Mouse (Mus musculus): ENCODE results near the gene Bola2. TPM values are rescaled to one million over a fixed set of nuclear protein-coding genes. Genes with fewer than 3 reads are reported as not detected.

The Bola2 gene
- total RNA-seq (2017) = 68.4 to 80.5 TPM (median 78.3 TPM) in 3 replicates

DNA sequence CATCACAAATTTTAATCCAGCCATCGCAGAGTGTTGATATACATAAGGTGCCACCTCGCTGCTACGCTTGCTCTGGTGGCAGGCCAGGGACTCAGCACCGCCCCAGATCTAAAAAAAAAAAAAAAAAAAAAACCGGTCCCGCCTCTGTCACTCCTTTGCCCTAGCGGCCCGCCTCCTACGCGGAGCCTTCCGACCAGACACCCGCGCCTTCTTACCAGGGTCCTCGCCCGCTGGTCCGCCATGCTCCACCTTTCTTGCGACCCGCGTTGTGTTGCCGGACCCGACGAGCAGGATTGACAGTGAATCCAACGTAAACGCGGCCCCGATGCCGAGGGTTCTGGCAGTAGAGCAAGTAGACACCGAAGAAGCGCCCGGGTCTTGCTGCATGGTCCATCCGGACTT lies at the start of gene Bola2:
TSS of gene Bola2 (plus strand) at position 192 of the 402 bp plus-strand sequence.
- peak; percentile 11 for ATAC-seq (replicated peaks; ENCODE audit: insufficient number of reproducible peaks, low FRiP score, low TSS enrichment, poor library complexity, severe bottlenecking)

DNA sequence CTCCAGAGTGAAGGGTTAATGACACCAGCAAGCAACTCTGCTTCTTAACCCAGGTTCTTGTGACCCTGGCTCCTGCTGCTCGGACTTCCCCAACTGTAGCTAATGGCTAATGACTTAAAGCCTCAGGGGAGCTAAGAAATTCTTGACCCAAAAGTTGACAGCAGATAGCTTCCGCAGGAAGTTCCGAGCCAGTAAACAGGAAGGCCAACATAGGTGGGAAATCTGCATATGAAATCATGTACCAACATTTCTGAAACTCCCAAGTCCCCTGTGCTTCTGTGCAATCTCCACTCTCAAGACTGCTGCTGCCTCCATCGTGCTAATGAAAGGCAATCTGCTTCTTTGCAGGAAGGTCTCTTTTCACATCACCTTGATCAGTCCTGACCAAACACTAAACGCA lies 49.5 kb upstream of the Bola2 start:
- ATAC-seq (replicated peaks; ENCODE audit: insufficient number of reproducible peaks, low FRiP score, low TSS enrichment, poor library complexity, severe bottlenecking) = no peak

DNA sequence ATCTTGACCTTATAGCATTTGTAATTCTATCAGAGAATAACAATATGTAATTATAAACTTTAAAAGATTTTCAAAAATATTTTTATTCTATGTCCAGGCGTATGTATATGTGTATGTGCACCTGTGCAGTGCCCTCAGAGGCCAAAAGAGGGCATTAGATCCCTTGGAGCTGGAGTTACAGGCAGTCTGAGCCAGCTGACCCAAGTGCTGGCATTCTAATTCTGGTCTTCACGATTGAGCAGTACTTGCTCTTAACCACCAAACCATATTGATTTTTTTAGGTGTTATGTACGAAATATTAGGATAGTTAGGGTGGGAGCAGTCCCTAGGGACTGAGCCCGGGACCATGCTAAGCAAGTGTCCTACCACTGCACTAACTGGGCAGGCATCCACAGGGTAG lies 46.7 kb upstream of the Bola2 start:
- no peak for ATAC-seq (replicated peaks; ENCODE audit: insufficient number of reproducible peaks, low FRiP score, low TSS enrichment, poor library complexity, severe bottlenecking)

DNA sequence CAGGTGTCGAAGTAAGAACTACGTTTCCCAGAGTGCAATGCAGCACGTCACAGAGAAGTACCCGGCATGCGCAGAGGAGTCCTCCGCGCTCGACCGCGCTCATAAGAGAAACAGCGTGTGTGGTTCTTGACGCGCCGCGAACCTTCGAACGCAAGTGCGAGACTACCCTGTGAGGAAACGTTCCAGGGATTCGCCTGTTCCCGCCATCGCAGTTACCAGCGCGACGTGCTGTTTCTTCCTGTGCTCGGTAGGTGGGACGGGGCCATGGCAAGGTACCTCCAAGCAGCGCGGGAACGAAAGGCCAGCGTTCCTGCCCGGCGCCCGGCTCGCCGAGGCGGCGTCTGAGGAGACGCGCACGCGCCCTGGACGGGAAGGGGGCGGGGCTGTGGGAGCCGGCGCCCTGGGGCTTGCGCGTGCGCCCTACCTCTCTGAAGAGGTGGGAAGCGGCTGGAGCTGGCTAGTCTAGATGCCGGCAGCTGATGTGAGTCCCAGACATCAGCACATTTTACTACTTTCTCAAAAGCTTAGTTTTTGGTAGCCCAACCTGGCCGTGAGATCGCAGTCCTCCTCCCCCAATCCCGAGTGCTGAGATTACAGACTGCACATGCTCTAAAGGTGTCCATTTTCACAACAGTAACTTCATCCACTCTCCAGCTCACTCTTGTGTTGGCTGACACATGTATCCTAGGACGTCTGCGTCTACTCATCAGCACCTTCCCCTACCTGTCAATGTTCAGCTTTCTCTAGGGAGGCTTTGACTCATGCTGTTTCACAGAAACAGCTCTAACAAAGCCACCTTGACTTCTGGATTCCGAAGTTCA lies 45.8 kb upstream of the Bola2 start, which contains the start of gene Sgf29:
TSS of gene Sgf29 (plus strand) at position 79 of the 821 bp plus-strand sequence.
- peak; percentile 94 for ATAC-seq (replicated peaks; ENCODE audit: insufficient number of reproducible peaks, low FRiP score, low TSS enrichment, poor library complexity, severe bottlenecking)

DNA sequence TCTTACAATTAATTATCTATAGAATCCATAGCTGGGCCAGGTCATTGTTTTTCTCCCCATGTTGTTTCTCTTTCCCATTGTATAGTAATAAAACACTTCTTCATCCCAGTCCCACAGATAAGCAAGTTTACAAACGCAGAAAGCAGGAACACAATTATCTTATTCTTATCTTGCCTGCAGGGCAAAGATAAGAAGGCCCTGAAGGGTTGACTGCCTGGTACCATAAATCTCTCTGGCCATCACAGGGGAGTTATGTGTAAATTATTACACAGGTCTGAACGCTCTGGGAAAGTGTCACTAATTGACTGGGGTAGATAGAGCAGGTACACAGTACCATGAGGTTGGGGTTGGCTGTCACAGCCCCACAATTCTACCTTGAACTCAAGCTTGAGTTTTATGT lies 44.3 kb upstream of the Bola2 start:
- no peak for ATAC-seq (replicated peaks; ENCODE audit: insufficient number of reproducible peaks, low FRiP score, low TSS enrichment, poor library complexity, severe bottlenecking)

DNA sequence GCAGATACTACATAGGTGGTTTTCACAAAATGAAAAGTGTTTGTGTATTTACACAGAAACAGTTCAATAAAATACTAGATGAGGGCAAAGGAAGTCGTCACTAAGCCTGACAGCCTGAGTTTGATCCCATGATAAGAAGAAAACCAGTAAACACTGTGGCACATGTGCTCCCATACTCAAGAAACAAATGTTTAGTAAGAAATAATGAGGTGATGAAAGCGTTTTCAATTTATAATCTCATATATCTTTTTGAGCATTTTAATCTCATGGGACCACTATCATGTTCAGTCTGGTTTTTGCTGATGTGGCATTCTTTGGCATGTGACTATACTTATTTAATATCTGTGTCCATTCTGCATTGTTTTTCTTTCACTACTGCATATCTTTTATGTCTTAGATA lies 41.2 kb upstream of the Bola2 start:
- no peak for ATAC-seq (replicated peaks; ENCODE audit: insufficient number of reproducible peaks, low FRiP score, low TSS enrichment, poor library complexity, severe bottlenecking)

DNA sequence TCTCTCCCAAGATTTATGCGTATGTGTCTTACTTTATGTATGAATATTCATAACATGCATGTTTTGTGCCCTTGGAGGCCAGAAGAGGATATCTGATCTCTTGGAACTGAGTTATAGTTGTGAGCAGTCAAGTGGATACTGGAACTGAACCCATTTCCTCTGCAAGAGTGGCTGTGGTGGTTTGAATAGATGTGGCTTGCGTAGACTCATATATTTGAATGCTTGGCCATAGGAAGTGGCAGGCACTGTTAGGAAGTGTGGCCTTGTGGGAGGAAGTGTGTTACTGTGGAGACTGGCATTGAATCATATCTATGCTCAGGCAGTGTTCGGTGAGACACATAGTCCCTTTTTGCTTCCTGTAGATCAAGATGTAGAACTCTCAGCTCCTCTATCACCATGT lies 39.5 kb upstream of the Bola2 start:
- ATAC-seq (replicated peaks; ENCODE audit: insufficient number of reproducible peaks, low FRiP score, low TSS enrichment, poor library complexity, severe bottlenecking) = peak; percentile 76

DNA sequence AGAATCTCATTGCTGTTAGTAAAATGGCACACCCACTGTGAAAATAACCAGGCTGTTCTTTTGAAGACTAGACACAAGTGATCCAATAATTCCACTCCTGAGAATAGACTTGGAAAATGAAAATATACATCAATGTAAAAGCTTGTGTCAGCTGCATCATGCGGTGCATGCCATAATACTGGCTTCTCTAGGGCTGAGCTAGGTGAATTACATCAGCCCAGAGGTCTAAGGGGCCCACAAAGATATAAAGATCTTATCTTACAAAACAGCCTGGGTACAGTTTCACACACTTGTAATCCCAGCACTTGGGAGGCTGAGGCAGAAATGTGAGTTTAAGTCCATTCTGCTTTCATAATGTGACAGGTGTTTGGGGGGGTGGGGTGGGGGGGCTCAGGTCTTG lies 37.7 kb upstream of the Bola2 start:
- ATAC-seq (replicated peaks; ENCODE audit: insufficient number of reproducible peaks, low FRiP score, low TSS enrichment, poor library complexity, severe bottlenecking) = no peak

DNA sequence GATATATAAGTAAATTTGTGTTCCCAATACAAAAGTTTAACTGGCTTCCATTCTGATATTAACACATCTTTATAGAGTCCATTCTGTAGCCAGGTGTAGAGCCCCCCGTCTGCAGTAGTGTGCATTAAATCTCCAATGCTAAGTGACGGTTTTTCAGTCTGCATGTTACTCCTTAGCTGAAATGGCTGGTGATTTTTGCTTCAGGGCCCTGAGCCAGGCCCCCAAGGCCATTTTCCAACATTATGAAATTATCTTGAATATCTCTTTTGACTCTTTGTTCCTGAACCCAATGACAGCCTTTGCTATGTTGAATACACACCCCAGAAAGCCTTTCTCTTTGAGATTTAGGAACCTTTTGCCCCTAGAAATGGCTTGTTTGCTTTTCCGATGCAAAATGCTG lies 35.4 kb upstream of the Bola2 start:
- ATAC-seq (replicated peaks; ENCODE audit: insufficient number of reproducible peaks, low FRiP score, low TSS enrichment, poor library complexity, severe bottlenecking) = no peak

DNA sequence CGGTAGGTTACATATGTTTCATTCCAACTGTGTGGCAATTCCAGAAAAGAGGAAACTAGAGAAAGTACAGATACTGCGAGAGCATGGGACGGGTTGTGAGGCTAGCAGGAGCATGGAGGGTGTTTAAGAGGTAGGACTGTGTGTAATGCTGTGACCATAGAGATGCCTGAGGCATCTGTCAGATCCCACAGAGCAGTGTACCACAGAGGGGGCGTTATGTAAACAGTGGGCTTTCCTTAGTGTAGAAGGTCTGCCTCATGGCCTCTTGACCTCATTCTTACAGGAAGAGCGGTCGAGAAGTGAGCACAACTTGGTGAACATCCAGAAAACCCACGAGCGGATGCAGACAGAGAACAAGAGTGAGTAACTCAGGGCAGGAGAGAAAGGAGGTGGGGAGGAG lies 31.6 kb upstream of the Bola2 start:
- no peak for ATAC-seq (replicated peaks; ENCODE audit: insufficient number of reproducible peaks, low FRiP score, low TSS enrichment, poor library complexity, severe bottlenecking)

DNA sequence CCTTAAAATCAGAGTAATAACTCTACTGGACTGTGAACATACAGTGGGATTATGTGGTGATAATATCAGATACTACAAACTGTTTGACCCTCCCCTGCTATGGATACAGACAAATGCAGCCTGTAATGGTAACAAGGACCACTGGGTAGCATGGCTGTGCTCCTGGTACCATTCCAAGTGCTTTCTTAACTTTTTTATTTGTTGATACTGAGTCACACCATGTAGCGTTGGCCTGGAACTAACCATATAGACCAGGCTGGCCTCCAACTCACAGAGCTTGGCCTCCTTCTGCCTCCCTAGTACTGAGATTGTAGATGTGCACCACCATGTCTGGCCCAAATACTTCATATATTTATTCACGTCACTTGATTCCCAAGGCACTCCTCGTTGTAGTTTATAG lies 29.9 kb upstream of the Bola2 start:
- ATAC-seq (replicated peaks; ENCODE audit: insufficient number of reproducible peaks, low FRiP score, low TSS enrichment, poor library complexity, severe bottlenecking) = no peak

DNA sequence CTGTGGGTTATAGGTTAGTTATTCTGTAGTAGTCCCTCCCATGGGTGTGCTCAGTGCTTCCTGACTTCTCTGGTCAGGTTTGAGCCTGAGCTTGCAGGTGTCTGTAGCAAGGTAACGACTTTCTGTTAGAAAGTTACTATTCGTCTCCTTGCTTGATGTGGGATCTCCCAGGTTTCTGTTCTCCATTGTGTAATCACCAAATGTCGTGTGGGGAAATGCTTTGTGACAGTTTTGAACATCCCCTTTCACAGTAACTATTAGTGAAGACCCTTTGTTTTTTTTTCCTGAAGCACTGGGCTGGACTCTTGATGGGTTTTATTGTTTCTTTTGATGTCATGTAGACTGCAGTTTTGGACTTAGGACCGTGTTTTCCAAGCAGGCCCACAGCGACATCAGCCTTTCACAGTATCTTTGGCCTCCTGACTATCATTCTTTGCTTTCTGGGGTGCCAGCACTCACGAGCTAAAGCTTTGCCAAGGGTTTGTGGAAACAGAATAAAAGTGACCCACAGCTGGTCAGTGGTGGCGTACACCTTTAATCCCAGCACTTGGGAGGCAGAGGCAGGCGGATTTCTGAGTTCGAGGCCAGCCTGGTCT lies 27.6 kb upstream of the Bola2 start:
- ATAC-seq (replicated peaks; ENCODE audit: insufficient number of reproducible peaks, low FRiP score, low TSS enrichment, poor library complexity, severe bottlenecking) = no peak

DNA sequence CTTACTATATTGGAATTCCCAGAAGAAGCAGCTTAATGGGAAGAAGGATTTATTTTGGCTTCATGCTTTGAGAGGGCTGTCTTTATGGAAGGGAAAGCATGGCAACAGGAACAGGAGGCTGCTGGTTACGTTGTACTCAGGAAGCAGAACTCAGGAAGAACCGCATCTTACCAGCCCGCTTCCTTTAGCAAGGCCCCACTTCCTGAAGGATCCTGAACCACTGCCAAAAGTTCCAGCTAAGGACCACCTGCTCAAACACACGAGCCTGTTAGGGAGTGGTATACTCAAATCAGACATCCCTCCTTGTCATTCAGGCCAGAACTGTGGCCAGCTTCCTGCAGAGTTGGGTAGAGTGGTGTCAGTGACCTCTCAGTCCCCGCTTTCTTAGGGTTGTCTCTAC lies 26.7 kb upstream of the Bola2 start:
- no peak for ATAC-seq (replicated peaks; ENCODE audit: insufficient number of reproducible peaks, low FRiP score, low TSS enrichment, poor library complexity, severe bottlenecking)

DNA sequence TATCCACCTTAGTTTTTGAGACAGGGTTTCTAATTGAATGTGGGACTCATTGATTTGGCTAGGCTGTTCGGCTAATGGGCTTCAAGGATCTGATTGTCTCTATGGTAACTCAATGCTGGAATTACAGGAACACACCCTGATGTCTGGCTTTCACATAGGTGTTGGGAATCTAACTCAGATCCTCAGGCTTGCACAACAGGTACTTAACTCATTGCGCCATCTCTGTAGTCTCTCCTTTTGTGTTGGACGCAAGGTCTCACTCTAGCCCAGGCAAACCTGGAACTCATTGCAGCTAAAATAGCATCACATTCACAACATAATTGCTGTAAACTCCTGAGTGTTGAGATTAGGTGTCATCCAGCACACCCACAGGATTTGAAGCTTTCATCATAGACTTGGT lies 25.0 kb upstream of the Bola2 start:
- no peak for ATAC-seq (replicated peaks; ENCODE audit: insufficient number of reproducible peaks, low FRiP score, low TSS enrichment, poor library complexity, severe bottlenecking)

DNA sequence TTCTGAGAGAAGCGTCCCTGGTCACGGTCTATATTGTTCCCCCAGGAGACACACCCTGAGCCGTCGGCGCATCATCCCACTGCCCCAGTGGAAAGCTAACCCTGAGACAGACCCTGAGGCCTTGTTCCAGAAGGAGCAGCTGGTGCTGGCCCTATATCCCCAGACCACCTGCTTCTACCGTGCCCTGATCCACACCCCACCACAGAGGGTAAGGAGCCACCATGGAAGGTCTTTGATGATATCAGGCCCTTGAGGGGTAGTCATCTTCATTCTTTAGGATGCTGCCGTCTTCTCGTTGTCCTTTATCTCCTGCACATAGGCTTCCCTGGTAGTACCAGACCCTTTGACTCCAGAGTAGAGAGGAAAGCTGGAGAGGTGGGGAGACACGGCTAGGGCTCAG lies 23.1 kb upstream of the Bola2 start:
- ATAC-seq (replicated peaks; ENCODE audit: insufficient number of reproducible peaks, low FRiP score, low TSS enrichment, poor library complexity, severe bottlenecking) = no peak

DNA sequence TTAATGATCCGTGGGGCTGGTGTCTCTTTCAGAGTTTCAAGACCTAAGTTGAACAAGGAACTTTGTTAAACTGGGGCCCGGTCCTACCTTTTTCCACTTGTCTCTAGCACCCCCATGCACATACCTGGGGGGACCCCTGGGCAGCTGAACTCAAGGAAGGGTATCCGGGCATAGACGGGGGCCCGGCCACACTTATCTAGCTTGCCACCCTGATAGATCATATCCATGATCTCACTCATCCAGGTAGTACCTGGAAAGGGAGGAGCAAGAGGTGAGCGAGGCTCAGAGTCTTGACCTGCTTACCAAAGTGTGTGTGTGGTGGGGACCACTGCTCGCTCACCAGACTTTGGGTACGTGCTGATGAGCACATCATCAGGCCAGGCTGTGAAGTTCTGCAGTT lies 20.1 kb upstream of the Bola2 start:
- ATAC-seq (replicated peaks; ENCODE audit: insufficient number of reproducible peaks, low FRiP score, low TSS enrichment, poor library complexity, severe bottlenecking) = no peak

DNA sequence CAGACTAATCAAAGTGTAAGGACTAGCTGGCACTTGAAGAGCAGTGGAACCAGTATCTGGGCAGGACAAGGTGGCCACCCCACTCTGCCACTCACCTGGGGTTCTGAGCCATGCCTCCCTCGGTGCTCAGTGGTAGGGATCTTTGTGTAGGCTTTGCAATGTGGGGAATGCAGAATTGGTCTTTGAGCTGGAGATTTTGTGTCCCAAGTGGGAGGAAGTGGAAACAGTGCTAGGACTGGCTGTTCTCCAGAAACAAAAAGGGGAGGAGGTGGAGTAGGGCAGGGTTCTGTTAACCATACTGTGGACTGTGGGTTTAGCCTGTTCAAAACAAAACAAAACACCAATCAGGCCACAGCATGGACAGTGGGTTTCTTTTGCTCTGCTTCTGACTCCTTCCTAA lies 19.0 kb upstream of the Bola2 start, which contains the start of gene Sult1a1:
TSS of gene Sult1a1 (minus strand) at position 226 of the 400 bp plus-strand sequence.
- no peak for ATAC-seq (replicated peaks; ENCODE audit: insufficient number of reproducible peaks, low FRiP score, low TSS enrichment, poor library complexity, severe bottlenecking)

DNA sequence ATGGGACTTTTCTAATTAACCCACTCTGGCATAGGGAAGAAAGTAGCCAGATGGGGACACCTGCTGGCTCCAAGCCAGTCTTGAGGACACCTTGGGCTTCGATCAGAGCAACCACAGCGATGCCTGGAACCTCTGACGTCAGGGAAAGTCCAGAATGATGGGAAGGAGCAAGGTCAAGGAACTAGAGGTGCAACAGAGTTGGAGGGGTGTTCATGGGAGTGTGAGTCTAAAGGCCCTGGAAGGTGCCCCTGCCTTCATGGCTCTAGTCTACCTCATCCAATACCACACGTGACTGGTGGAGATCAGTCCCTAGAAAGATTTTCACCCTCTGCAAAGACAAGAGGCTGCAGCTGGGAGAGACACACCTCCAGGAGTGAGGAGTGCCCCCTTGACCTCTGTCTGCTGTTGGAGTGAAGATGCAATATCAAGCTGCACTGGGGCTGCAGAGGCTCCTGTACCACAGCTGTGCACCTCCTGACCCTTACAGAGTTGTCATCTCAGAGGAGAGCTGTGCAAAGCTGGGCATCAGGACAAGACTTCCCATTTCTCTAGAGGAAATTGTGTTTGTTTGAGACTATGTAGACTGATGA lies 18.5 kb upstream of the Bola2 start:
- no peak for ATAC-seq (replicated peaks; ENCODE audit: insufficient number of reproducible peaks, low FRiP score, low TSS enrichment, poor library complexity, severe bottlenecking)

DNA sequence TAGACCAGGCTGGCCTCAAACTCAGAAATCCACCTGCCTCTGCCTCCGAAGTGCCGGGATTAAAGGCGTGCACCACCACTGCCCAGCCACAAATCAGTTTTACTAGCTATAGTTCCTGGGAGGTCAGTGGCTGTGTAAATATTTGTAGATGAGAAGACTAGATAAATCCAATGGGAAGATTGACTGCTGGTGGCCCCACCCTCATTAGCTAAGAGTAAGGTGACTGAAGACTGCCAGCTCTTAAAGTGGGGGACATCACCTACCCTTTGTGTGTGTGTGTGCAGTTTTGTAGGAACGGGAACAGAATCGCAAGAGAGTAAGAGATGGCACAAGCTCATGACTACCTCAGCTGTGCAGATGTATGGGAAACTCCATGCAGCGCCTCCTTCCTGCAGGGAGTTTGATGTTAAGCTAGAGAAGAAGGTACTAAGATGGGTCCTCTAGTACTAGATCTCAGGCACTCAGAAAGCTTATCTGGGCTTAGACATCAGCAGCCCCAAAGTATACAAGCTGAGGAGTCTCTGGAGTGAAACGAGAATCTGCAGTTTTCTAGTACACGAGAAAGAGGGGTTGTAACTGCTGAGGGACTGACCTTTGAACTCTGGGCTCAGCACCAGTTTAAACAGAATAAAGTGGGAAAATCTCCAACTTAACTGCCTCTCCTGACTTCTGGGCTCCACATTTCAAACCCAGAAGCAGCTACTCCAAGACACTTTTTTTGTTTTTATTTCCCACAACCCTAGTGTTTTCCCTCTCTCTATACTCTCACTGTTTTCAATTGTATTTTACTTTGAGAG lies 16.5 kb upstream of the Bola2 start:
- ATAC-seq (replicated peaks; ENCODE audit: insufficient number of reproducible peaks, low FRiP score, low TSS enrichment, poor library complexity, severe bottlenecking) = no peak
